Mouse (Mus musculus): ENCODE measurements around the gene Dbndd2. TPM values are rescaled to one million over a fixed set of nuclear protein-coding genes. Genes with fewer than 3 reads are reported as not detected.

Gene Dbndd2
- polyA plus RNA-seq, 1 experiment from 2014 or later = 7.4 TPM

DNA sequence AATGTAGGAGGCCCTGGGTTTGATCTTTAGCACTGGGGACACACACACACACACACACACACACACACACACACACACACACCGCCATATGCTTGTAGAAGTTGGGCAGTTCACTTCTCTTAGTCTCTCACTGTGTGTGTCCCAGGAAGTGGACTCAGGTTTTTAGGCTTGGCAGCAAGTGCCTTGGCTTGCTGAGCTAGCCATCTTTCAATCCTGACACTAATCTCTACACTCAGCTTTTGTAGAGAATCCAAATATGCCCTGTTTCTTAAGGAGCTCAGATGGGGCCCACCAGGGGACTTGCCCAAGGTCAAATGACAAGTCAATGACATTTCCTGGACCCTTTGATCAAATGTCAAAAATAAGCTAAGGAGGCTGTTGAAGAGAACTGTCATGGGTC is 29.5 kb upstream of the Dbndd2 start:
- H3K27ac ChIP-seq = peak overlapping the region; percentile 75

GRCm38 (mm10) chr2:164456864-164457300 is 29.0 kb upstream of the Dbndd2 start, which contains the start of gene Sys1:
Gene Sys1 (plus strand): TSS chr2:164456964.
- no peak for DNase-seq (ENCODE audit: low spot score)
- Histone ChIP-seq H3K36me3 (no peaks in the 10 kb centered on the region), H3K27me3 (ENCODE audit: insufficient read depth, poor library complexity, severe bottlenecking) (no peaks in the 10 kb centered on the region), H3K4me1 (peaks cover 48% of the 10 kb centered on the region), H3K4me3 (peak within 1 kb of the TSS; percentile 34; the same call in 1 of the 2 replicates), H3K27ac (peak within 1 kb of the TSS; percentile 75), H3K9me3 (no peaks in the 10 kb centered on the region)
- under 1% methylated on average over 7 of the region's 7 CpGs for WGBS

More for the DNA sequence above, 29.5 kb upstream of the Dbndd2 start:
- Histone ChIP-seq H3K27me3 (ENCODE audit: insufficient read depth, poor library complexity, severe bottlenecking) (no peaks in the 10 kb centered on the region), H3K4me3 (no peak overlapping the region), H3K4me1 (peaks cover 49% of the 10 kb centered on the region), H3K9me3 (no peaks in the 10 kb centered on the region), H3K36me3 (no peaks in the 10 kb centered on the region)
- WGBS = 94% methylated on average over 1 of the region's 1 CpGs
- no peak for DNase-seq (ENCODE audit: low spot score)

DNA sequence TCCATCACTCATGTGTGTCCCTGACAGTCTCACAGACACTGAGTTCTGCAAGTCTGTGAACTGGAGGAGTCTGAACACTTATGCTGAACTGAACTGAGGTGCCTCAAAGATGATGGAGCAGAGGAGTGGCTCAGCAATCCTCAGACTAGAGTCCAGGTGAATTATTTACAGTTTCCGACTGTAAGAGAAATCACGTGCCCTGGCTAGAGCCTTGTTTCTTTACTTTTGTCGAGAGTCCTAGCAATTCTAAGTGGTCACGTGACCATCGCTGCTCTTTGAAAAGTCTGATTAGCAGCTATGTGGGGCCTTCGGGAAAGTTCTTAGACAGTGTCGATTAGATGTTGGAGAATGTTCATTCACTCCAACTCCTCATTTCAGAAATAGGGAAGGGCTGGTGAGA is 28.0 kb upstream of the Dbndd2 start:
- peaks cover 41% of the 10 kb centered on the region for H3K4me1 ChIP-seq
- no peaks in the 10 kb centered on the region for H3K9me3 ChIP-seq
- H3K4me3 ChIP-seq = no peak overlapping the region
- H3K27me3 ChIP-seq (ENCODE audit: insufficient read depth, poor library complexity, severe bottlenecking) = no peaks in the 10 kb centered on the region
- H3K27ac ChIP-seq = 0 out of 2 replicates have a peak overlapping the region, but pooled peaks have one; percentile 75
- WGBS = 62% methylated on average over 7 of the region's 7 CpGs
- no peaks in the 10 kb centered on the region for H3K36me3 ChIP-seq
- no peak for DNase-seq (ENCODE audit: low spot score)

- H3K36me3 ChIP-seq = peaks cover 5% of the 10 kb centered on the region
- H3K27me3 ChIP-seq (ENCODE audit: insufficient read depth, poor library complexity, severe bottlenecking) = no peaks in the 10 kb centered on the region
- no peak for DNase-seq (ENCODE audit: low spot score)
- H3K27ac ChIP-seq = no peak overlapping the region
- WGBS = 85% methylated on average over 8 of the region's 8 CpGs
- H3K4me1 ChIP-seq = peaks cover 37% of the 10 kb centered on the region
- no peaks in the 10 kb centered on the region for H3K9me3 ChIP-seq
- H3K4me3 ChIP-seq = no peak overlapping the region
Observed at GRCm38 (mm10) chr2:164458535-164458934, 27.4 kb upstream of the Dbndd2 start.

DNA sequence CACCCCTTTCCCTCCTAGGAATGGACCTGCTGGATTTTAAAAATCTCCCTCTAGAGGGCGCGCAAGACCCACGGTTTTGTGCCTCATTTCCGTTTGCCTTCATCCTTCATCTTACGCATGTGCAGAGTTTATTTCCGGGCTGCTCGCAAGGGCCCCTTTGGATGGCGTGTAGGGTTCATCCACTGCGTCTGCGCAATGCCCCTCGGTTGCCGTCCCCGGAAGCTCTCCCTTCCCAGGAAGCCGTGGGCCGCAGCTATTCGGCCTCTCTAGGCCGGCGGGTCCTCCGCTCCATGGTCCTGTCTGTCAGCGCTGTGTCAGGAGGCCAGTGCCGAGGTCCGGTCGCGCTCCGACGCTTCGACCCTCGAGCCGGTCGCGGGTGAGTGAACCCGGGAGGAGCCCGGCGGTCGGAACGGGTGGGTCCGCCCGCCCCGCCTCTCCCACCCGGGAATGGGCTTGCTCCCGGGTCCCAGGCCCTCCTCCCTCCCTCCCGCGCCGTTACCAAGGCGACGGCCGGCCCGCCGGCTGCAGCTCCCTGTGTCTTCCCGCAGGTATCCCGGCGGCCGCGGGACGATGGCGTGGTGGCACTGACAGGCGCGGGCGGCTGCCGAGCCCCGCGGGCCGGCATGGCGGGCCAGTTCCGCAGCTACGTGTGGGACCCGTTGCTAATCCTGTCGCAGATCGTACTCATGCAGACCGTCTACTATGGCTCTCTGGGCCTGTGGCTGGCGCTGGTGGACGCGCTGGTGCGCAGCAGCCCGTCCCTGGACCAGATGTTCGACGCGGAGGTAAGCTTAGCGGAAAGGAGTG is 25.0 kb upstream of the Dbndd2 start, which contains the start of gene Gm20458:
Gene Gm20458, plus strand, starts transcription at position 223 of the 807 bp plus-strand sequence.
- no peaks in the 10 kb centered on the region for H3K9me3 ChIP-seq
- H3K27ac ChIP-seq = peak within 1 kb of the TSS; percentile 91
- H3K27me3 ChIP-seq (ENCODE audit: insufficient read depth, poor library complexity, severe bottlenecking) = no peaks in the 10 kb centered on the region
- peak; percentile 99 for DNase-seq (ENCODE audit: low spot score)
- peaks cover 20% of the 10 kb centered on the region for H3K4me1 ChIP-seq
- peak within 1 kb of the TSS; percentile 95 for H3K4me3 ChIP-seq
- under 1% methylated on average over 79 of the region's 79 CpGs for WGBS
- H3K36me3 ChIP-seq = peaks cover 27% of the 10 kb centered on the region

DNA sequence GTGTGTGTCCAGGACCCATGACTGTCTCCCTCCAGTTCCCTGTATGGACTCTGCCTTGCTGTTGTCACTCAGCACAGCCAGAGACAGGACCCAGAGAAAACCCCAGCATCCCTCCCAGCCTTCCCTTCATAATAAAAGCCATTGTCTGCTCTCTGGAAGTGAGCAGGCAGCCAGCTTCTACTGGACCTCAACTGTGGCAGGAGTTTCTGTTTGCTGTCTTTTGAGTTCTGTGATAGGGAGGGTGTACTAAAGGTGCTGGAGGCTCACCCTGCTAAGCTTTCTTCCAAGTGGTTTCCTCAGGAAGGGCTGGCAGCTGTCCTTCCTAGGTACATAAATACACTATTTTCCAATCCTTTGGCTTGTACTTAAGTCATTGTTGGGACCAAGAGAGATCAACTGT is 20.7 kb upstream of the Dbndd2 start:
- H3K27me3 ChIP-seq (ENCODE audit: insufficient read depth, poor library complexity, severe bottlenecking) = no peaks in the 10 kb centered on the region
- H3K9me3 ChIP-seq = no peaks in the 10 kb centered on the region
- H3K4me1 ChIP-seq = peaks cover 6% of the 10 kb centered on the region
- no peak overlapping the region for H3K4me3 ChIP-seq
- peaks cover 33% of the 10 kb centered on the region for H3K36me3 ChIP-seq
- DNase-seq (ENCODE audit: low spot score) = no peak
- H3K27ac ChIP-seq = no peak overlapping the region

- H3K27me3 ChIP-seq (ENCODE audit: insufficient read depth, poor library complexity, severe bottlenecking) = no peaks in the 10 kb centered on the region
- peaks cover 33% of the 10 kb centered on the region for H3K36me3 ChIP-seq
- no peaks in the 10 kb centered on the region for H3K9me3 ChIP-seq
- H3K4me3 ChIP-seq = no peak overlapping the region
- no peak overlapping the region for H3K27ac ChIP-seq
- DNase-seq (ENCODE audit: low spot score) = no peak
- WGBS = 65% methylated on average over 5 of the region's 5 CpGs
- H3K4me1 ChIP-seq = peaks cover 4% of the 10 kb centered on the region
Observed at GRCm38 (mm10) chr2:164466787-164467186, 19.1 kb upstream of the Dbndd2 start.

- no peaks in the 10 kb centered on the region for H3K4me1 ChIP-seq
- WGBS = 28% methylated on average over 10 of the region's 10 CpGs
- H3K27ac ChIP-seq = no peak overlapping the region
- no peaks in the 10 kb centered on the region for H3K9me3 ChIP-seq
- no peak for DNase-seq (ENCODE audit: low spot score)
- peaks cover 16% of the 10 kb centered on the region for H3K36me3 ChIP-seq
- no peak overlapping the region for H3K4me3 ChIP-seq
- H3K27me3 ChIP-seq (ENCODE audit: insufficient read depth, poor library complexity, severe bottlenecking) = no peaks in the 10 kb centered on the region
Observed at GRCm38 (mm10) chr2:164470254-164470653, 15.7 kb upstream of the Dbndd2 start.

GRCm38 (mm10) chr2:164473624-164474023 is 12.3 kb upstream of the Dbndd2 start, which contains the start of gene Trp53tg5:
Gene Trp53tg5 (minus strand): TSS chr2:164473724.
- Histone ChIP-seq H3K4me1 (no peaks in the 10 kb centered on the region), H3K4me3 (no peak within 1 kb of the TSS)

DNA sequence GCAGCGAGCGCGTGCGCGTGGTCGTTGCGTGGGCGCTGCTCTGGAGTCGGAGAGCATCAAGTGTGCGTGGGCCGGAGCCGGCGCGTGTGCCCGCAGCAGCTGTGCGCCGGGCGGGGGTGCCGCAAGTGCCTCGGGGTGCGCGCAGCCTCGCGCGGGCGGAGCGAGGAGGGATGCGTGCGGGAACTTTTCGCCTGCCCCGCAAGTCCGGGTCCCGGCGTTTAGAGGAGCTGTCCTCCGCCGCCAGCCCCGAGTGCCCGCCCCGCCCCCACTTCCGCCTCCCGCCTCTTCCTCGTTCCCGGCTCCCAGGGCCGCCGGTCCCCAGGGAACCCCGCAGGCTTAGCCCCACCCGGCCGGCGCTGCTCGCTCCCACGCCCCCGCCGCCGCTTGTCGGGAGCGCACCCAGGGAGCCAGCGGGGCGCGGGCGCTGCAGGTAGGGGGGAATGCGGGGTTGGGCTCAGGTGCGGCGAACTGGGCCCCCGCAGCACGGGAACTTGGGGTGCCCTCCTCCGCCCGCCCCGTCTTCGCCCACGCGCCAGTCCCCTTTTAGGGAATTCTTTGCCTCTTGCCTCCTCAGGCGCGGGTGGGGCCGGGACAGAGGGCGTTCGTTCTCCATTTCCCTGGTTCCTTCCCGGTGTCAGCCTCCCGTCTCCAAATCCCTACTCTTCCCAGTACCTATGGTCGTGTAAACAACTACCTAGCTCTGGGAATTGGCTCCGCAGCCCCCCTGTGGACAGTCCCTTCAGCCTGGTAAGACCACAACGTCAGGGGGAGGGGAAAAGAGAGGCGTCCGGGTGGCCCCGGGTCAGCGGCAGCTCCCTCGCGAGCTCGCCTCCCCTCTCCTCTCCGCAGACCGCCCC is 580 bp downstream of the Dbndd2 start:
- Histone ChIP-seq H3K9me3 (no peaks in the 10 kb centered on the region), H3K4me3 (peak overlapping the region; percentile 96), H3K36me3 (peaks cover 10% of the 10 kb centered on the region), H3K27me3 (ENCODE audit: insufficient read depth, poor library complexity, severe bottlenecking) (peaks cover 49% of the 10 kb centered on the region), H3K27ac (peak overlapping the region; percentile 91), H3K4me1 (peaks cover 25% of the 10 kb centered on the region)
- peak; percentile 86 for DNase-seq (ENCODE audit: low spot score)
- under 1% methylated on average over 89 of the region's 90 CpGs for WGBS

More at GRCm38 (mm10) chr2:164473624-164474023, 12.3 kb upstream of the Dbndd2 start, which contains the start of gene Trp53tg5:
- no peak for DNase-seq (ENCODE audit: low spot score)
- 78% methylated on average over 6 of the region's 6 CpGs for WGBS
- peaks cover 5% of the 10 kb centered on the region; the same call in 1 of the 2 replicates for H3K36me3 ChIP-seq
- no peaks in the 10 kb centered on the region for H3K9me3 ChIP-seq
- H3K27me3 ChIP-seq (ENCODE audit: insufficient read depth, poor library complexity, severe bottlenecking) = no peaks in the 10 kb centered on the region
- H3K27ac ChIP-seq = no peak within 1 kb of the TSS

GRCm38 (mm10) chr2:164487115-164487527 is 1.2 kb downstream of the Dbndd2 start:
- Histone ChIP-seq H3K27me3 (ENCODE audit: insufficient read depth, poor library complexity, severe bottlenecking) (peaks cover 49% of the 10 kb centered on the region), H3K9me3 (no peaks in the 10 kb centered on the region), H3K36me3 (peaks cover 10% of the 10 kb centered on the region), H3K4me1 (peaks cover 25% of the 10 kb centered on the region), H3K4me3 (peak overlapping the region; percentile 96), H3K27ac (peak overlapping the region; percentile 91)
- DNase-seq (ENCODE audit: low spot score) = no peak
- WGBS = 8% methylated on average over 11 of the region's 11 CpGs

DNA sequence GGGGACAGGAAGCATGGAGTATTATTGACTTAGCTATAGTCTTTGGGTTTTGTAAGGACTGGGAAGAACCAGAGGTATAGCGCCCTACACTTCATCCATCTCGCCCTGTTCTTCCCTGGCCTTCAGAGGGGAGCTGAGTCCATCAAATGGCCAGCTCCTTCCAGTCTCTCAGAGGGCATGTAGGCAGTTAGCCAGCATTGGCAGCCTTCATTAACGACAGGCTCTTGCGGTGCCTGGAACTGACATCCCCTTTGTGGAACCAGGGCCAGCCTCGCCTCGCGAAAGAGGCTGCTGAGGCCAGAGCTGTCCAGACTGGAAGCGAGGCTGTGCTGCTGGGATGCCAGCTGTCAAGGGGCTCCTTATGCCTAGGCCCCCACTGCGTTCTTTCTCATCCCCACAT is 1.9 kb downstream of the Dbndd2 start:
- 70% methylated on average over 9 of the region's 9 CpGs for WGBS
- no peak overlapping the region for H3K27ac ChIP-seq
- H3K27me3 ChIP-seq (ENCODE audit: insufficient read depth, poor library complexity, severe bottlenecking) = peaks cover 49% of the 10 kb centered on the region
- peaks cover 25% of the 10 kb centered on the region for H3K4me1 ChIP-seq
- no peaks in the 10 kb centered on the region for H3K9me3 ChIP-seq
- DNase-seq (ENCODE audit: low spot score) = no peak
- H3K4me3 ChIP-seq = no peak overlapping the region
- peaks cover 10% of the 10 kb centered on the region for H3K36me3 ChIP-seq

Data from heart, embryonic 10.5 days (tissue).